Mouse (Mus musculus): ENCODE measurements around the gene Ncoa6. TPM values are rescaled to one million over a fixed set of nuclear protein-coding genes. Genes with fewer than 3 reads are reported as not detected.

Ncoa6 gene
- polyA plus RNA-seq, 1 experiment, result 31.0 TPM

GRCm38 (mm10) chr2:155400276-155400675 is 73.4 kb downstream of the Ncoa6 start:
- no peak overlapping the region for H3K27ac ChIP-seq (ENCODE audit: insufficient read depth, low read length)
- no peak overlapping the region for H3K4me3 ChIP-seq (ENCODE audit: low read depth, low read length)
- no peaks in the 10 kb centered on the region; the same call in none of the 2 replicates for H3K36me3 ChIP-seq (ENCODE audit: control insufficient read depth, insufficient read depth, low read length, poor library complexity, severe bottlenecking)
- TF ChIP-seq POLR2A (IDR thresholded peaks at IDR 0.05; ENCODE audit: insufficient read depth, low read length) (no peak), EP300 (IDR thresholded peaks at IDR 0.05; ENCODE audit: insufficient read depth, low read depth, low read length) (no peak), CTCF (IDR thresholded peaks at IDR 0.05; ENCODE audit: low read depth, low read length) (no peak)
- H3K9ac ChIP-seq (ENCODE audit: low read depth, poor library complexity, severe bottlenecking), result no peak overlapping the region
- H3K9me3 ChIP-seq (replicated peaks; ENCODE audit: control insufficient read depth, insufficient read depth, low read length, poor library complexity, severe bottlenecking), result no peaks in the 10 kb centered on the region
- no peaks in the 10 kb centered on the region for H3K27me3 ChIP-seq (ENCODE audit: control insufficient read depth, insufficient read depth, low read length, poor library complexity, severe bottlenecking)
- H3K4me1 ChIP-seq (ENCODE audit: control insufficient read depth, insufficient read depth, low read length), result no peaks in the 10 kb centered on the region

GRCm38 (mm10) chr2:155394586-155394985 is 79.1 kb downstream of the Ncoa6 start:
- no peaks in the 10 kb centered on the region for H3K4me1 ChIP-seq (ENCODE audit: control insufficient read depth, insufficient read depth, low read length)
- no peak overlapping the region for H3K9ac ChIP-seq (ENCODE audit: low read depth, poor library complexity, severe bottlenecking)
- no peak overlapping the region for H3K4me3 ChIP-seq (ENCODE audit: low read depth, low read length)
- no peaks in the 10 kb centered on the region for H3K27me3 ChIP-seq (ENCODE audit: control insufficient read depth, insufficient read depth, low read length, poor library complexity, severe bottlenecking)
- TF ChIP-seq EP300 (IDR thresholded peaks at IDR 0.05; ENCODE audit: insufficient read depth, low read depth, low read length) (no peak), POLR2A (IDR thresholded peaks at IDR 0.05; ENCODE audit: insufficient read depth, low read length) (no peak), CTCF (IDR thresholded peaks at IDR 0.05; ENCODE audit: low read depth, low read length) (no peak)
- H3K27ac ChIP-seq (ENCODE audit: insufficient read depth, low read length), result no peak overlapping the region
- H3K36me3 ChIP-seq (ENCODE audit: control insufficient read depth, insufficient read depth, low read length, poor library complexity, severe bottlenecking), result no peaks in the 10 kb centered on the region; the same call in none of the 2 replicates
- no peaks in the 10 kb centered on the region for H3K9me3 ChIP-seq (replicated peaks; ENCODE audit: control insufficient read depth, insufficient read depth, low read length, poor library complexity, severe bottlenecking)

- Histone ChIP-seq H3K4me3 (ENCODE audit: low read depth, low read length) (no peak overlapping the region), H3K9me3 (replicated peaks; ENCODE audit: control insufficient read depth, insufficient read depth, low read length, poor library complexity, severe bottlenecking) (no peaks in the 10 kb centered on the region), H3K27me3 (ENCODE audit: control insufficient read depth, insufficient read depth, low read length, poor library complexity, severe bottlenecking) (no peaks in the 10 kb centered on the region), H3K9ac (ENCODE audit: low read depth, poor library complexity, severe bottlenecking) (no peak overlapping the region), H3K36me3 (ENCODE audit: control insufficient read depth, insufficient read depth, low read length, poor library complexity, severe bottlenecking) (no peaks in the 10 kb centered on the region), H3K4me1 (ENCODE audit: control insufficient read depth, insufficient read depth, low read length) (no peaks in the 10 kb centered on the region), H3K27ac (ENCODE audit: insufficient read depth, low read length) (no peak overlapping the region)
- TF ChIP-seq CTCF (IDR thresholded peaks at IDR 0.05; ENCODE audit: low read depth, low read length), result no peak
Observed at GRCm38 (mm10) chr2:155388573-155388972, 85.1 kb downstream of the Ncoa6 start.

- H3K9me3 ChIP-seq (replicated peaks; ENCODE audit: control insufficient read depth, insufficient read depth, low read length, poor library complexity, severe bottlenecking), result no peaks in the 10 kb centered on the region
- no peak overlapping the region for H3K27ac ChIP-seq (ENCODE audit: insufficient read depth, low read length)
- TF ChIP-seq CTCF (IDR thresholded peaks at IDR 0.05; ENCODE audit: low read depth, low read length) (no peak), POLR2A (IDR thresholded peaks at IDR 0.05; ENCODE audit: insufficient read depth, low read length) (no peak), EP300 (IDR thresholded peaks at IDR 0.05; ENCODE audit: insufficient read depth, low read depth, low read length) (no peak)
- no peaks in the 10 kb centered on the region for H3K4me1 ChIP-seq (ENCODE audit: control insufficient read depth, insufficient read depth, low read length)
- H3K27me3 ChIP-seq (ENCODE audit: control insufficient read depth, insufficient read depth, low read length, poor library complexity, severe bottlenecking), result no peaks in the 10 kb centered on the region
- H3K4me3 ChIP-seq (ENCODE audit: low read depth, low read length), result peak overlapping the region; percentile 27
- H3K9ac ChIP-seq (ENCODE audit: low read depth, poor library complexity, severe bottlenecking), result no peak overlapping the region
- H3K36me3 ChIP-seq (ENCODE audit: control insufficient read depth, insufficient read depth, low read length, poor library complexity, severe bottlenecking), result no peaks in the 10 kb centered on the region
Observed at GRCm38 (mm10) chr2:155387052-155387451, 86.6 kb downstream of the Ncoa6 start.

GRCm38 (mm10) chr2:155386534-155386899 is 87.2 kb downstream of the Ncoa6 start:
- H3K9me3 ChIP-seq (replicated peaks; ENCODE audit: control insufficient read depth, insufficient read depth, low read length, poor library complexity, severe bottlenecking), result no peaks in the 10 kb centered on the region
- no peaks in the 10 kb centered on the region for H3K4me1 ChIP-seq (ENCODE audit: control insufficient read depth, insufficient read depth, low read length)
- H3K36me3 ChIP-seq (ENCODE audit: control insufficient read depth, insufficient read depth, low read length, poor library complexity, severe bottlenecking), result no peaks in the 10 kb centered on the region
- TF ChIP-seq POLR2A (IDR thresholded peaks at IDR 0.05; ENCODE audit: insufficient read depth, low read length), result no peak
- TF ChIP-seq CTCF (IDR thresholded peaks at IDR 0.05; ENCODE audit: low read depth, low read length), result no peak
- no peak for TF ChIP-seq EP300 (IDR thresholded peaks at IDR 0.05; ENCODE audit: insufficient read depth, low read depth, low read length)
- H3K9ac ChIP-seq (ENCODE audit: low read depth, poor library complexity, severe bottlenecking), result peak overlapping the region; percentile 9; the same call in 1 of the 2 replicates
- peak overlapping the region; percentile 27 for H3K4me3 ChIP-seq (ENCODE audit: low read depth, low read length)
- no peaks in the 10 kb centered on the region for H3K27me3 ChIP-seq (ENCODE audit: control insufficient read depth, insufficient read depth, low read length, poor library complexity, severe bottlenecking)
- no peak overlapping the region for H3K27ac ChIP-seq (ENCODE audit: insufficient read depth, low read length)

GRCm38 (mm10) chr2:155385731-155386533 is 87.8 kb downstream of the Ncoa6 start:
- H3K4me3 ChIP-seq (ENCODE audit: low read depth, low read length), result peak overlapping the region; percentile 34
- no peaks in the 10 kb centered on the region for H3K4me1 ChIP-seq (ENCODE audit: control insufficient read depth, insufficient read depth, low read length)
- no peak overlapping the region for H3K27ac ChIP-seq (ENCODE audit: insufficient read depth, low read length)
- TF ChIP-seq EP300 (IDR thresholded peaks at IDR 0.05; ENCODE audit: insufficient read depth, low read depth, low read length) (no peak), CTCF (IDR thresholded peaks at IDR 0.05; ENCODE audit: low read depth, low read length) (no peak), POLR2A (IDR thresholded peaks at IDR 0.05; ENCODE audit: insufficient read depth, low read length) (no peak)
- peak overlapping the region; percentile 9; the same call in 1 of the 2 replicates for H3K9ac ChIP-seq (ENCODE audit: low read depth, poor library complexity, severe bottlenecking)
- no peaks in the 10 kb centered on the region for H3K36me3 ChIP-seq (ENCODE audit: control insufficient read depth, insufficient read depth, low read length, poor library complexity, severe bottlenecking)
- H3K27me3 ChIP-seq (ENCODE audit: control insufficient read depth, insufficient read depth, low read length, poor library complexity, severe bottlenecking), result no peaks in the 10 kb centered on the region
- no peaks in the 10 kb centered on the region for H3K9me3 ChIP-seq (replicated peaks; ENCODE audit: control insufficient read depth, insufficient read depth, low read length, poor library complexity, severe bottlenecking)

Data from ES-Bruce4 (cell line).